Mouse (Mus musculus): ENCODE measurements around the gene Retreg2.

The Retreg2 gene

GRCm38 (mm10) chr1:75168472-75169464 lies 26.2 kb downstream of the Retreg2 start, which contains the start of gene Zfand2b:
TSS of gene Zfand2b (plus strand) at chr1:75168646.
- DNase-seq (ENCODE audit: low spot score) = peak; percentile 93

GRCm38 (mm10) chr1:75179334-75180104 lies 36.9 kb downstream of the Retreg2 start:
- DNase-seq (ENCODE audit: low spot score) = peak; percentile 13

- DNase-seq (ENCODE audit: low spot score) = peak; percentile 95
Observed at GRCm38 (mm10) chr1:75180105-75180590, 37.6 kb downstream of the Retreg2 start, which contains the start of gene Abcb6. TSS of gene Abcb6 (minus strand) at chr1:75180392.

- no peak for DNase-seq (ENCODE audit: low spot score)
Observed at GRCm38 (mm10) chr1:75180741-75181140, 38.2 kb downstream of the Retreg2 start.

GRCm38 (mm10) chr1:75181377-75181870 lies 38.8 kb downstream of the Retreg2 start:
- DNase-seq (ENCODE audit: low spot score) = no peak

- DNase-seq (ENCODE audit: low spot score) = no peak
Observed at GRCm38 (mm10) chr1:75182160-75182559, 39.6 kb downstream of the Retreg2 start.

- DNase-seq (ENCODE audit: low spot score) = no peak
Observed at GRCm38 (mm10) chr1:75185495-75185894, 42.9 kb downstream of the Retreg2 start.

- DNase-seq (ENCODE audit: low spot score) = no peak
Observed at GRCm38 (mm10) chr1:75187126-75187525, 44.5 kb downstream of the Retreg2 start.

- no peak for DNase-seq (ENCODE audit: low spot score)
Observed at GRCm38 (mm10) chr1:75187914-75188483, 45.4 kb downstream of the Retreg2 start.

- no peak for DNase-seq (ENCODE audit: low spot score)
Observed at GRCm38 (mm10) chr1:75190577-75190976, 48.0 kb downstream of the Retreg2 start.

- no peak for DNase-seq (ENCODE audit: low spot score)
Observed at GRCm38 (mm10) chr1:75191258-75191621, 48.7 kb downstream of the Retreg2 start.

- DNase-seq (ENCODE audit: low spot score) = peak; percentile 96
Observed at GRCm38 (mm10) chr1:75191622-75192402, 49.2 kb downstream of the Retreg2 start, which contains the start of the genes Ankzf1 and Atg9a. TSS of gene Ankzf1 (plus strand) at chr1:75192151. TSS of gene Atg9a (minus strand) at chr1:75192196.

- no peak for DNase-seq (ENCODE audit: low spot score)
Observed at GRCm38 (mm10) chr1:75192452-75192851, 49.9 kb downstream of the Retreg2 start.
